8 mouse cellular contexts compared by ENCODE assay signal in the genomic region with DNA sequence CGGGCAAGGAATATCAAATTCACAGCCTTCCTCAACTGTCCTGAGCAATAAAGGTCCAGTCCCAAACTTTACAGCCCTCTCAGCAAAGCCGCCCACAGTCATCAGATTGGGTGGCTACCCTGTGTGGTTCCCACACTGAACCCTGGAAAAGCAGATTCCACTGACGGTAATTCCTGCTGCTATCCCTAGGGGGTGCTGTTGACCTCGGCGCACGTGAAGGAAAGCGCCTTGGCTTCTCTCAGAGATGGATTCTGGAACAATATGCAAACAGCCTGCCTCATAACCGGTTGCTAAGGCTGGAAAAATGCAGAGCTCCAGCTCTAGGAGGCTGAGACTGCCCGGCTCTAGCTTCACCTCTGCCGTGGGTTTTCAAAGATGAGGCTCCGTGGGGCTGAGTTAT. TPM values are rescaled to one million over a fixed set of nuclear protein-coding genes. Genes with fewer than 3 reads are reported as not detected.
DNase-seq lines count a peak whose midpoint lies in the region; ATAC-seq and TF ChIP-seq lines count a peak whose summit lies in the region.

No protein-coding gene starts in this region.

- H3K79me2 ChIP-seq in liver, adult 2 months (ENCODE audit: control insufficient read depth, insufficient read depth, low read length), result no peaks in the 10 kb centered on the region

- H3K4me2 ChIP-seq in forebrain, embryonic 14.5 days (ENCODE audit: low read length), result no peak overlapping the region
- no peak overlapping the region for H3K4me2 ChIP-seq in forebrain, embryonic 16.5 days (ENCODE audit: low read length)
- H3K4me2 ChIP-seq in liver, embryonic 11.5 days, result no peak overlapping the region
- no peak overlapping the region for H3K4me2 ChIP-seq in limb, embryonic 11.5 days (ENCODE audit: low read depth, severe bottlenecking)

- no peaks in the 10 kb centered on the region for H3K9me3 ChIP-seq in forebrain, embryonic 14.5 days (replicated peaks; ENCODE audit: control insufficient read depth, low read length)
- H3K9me3 ChIP-seq in forebrain, embryonic 16.5 days (ENCODE audit: control insufficient read depth, low read length), result no peaks in the 10 kb centered on the region; the same call in 1 of the 2 replicates
- H3K9me3 ChIP-seq in liver, embryonic 11.5 days (ENCODE audit: control insufficient read depth, low read length), result no peaks in the 10 kb centered on the region
- no peaks in the 10 kb centered on the region for H3K9me3 ChIP-seq in limb, embryonic 11.5 days (ENCODE audit: control insufficient read depth, low read length)

- ATAC-seq in forebrain, embryonic 14.5 days, result no peak
- ATAC-seq in forebrain, embryonic 16.5 days, result no peak
- no peak for ATAC-seq in liver, embryonic 11.5 days (replicated peaks; ENCODE audit: low FRiP score)
- ATAC-seq in limb, embryonic 11.5 days (ENCODE audit: insufficient number of reproducible peaks, low FRiP score, low TSS enrichment, low read depth), result no peak
- ATAC-seq in monocyte, adult 5-6 weeks (replicated peaks; ENCODE audit: insufficient number of reproducible peaks, low FRiP score, low TSS enrichment, poor library complexity, severe bottlenecking), result no peak
- no peak for ATAC-seq in megakaryocyte, adult 5-6 weeks (ENCODE audit: poor library complexity, severe bottlenecking)

- DNase-seq in forebrain, embryonic 14.5 days (ENCODE audit: low spot score), result peak; percentile 37
- DNase-seq in liver, adult 2 months (ENCODE audit: extremely low read depth, low read depth, low spot score), result no peak
- DNase-seq in liver, embryonic 11.5 days (ENCODE audit: low spot score), result no peak
- DNase-seq in cerebellum, adult 9-11 months, result peak; percentile 12
- peak; percentile 53 for DNase-seq in limb, embryonic 11.5 days (ENCODE audit: low spot score)

- peak; percentile 84 for TF ChIP-seq CTCF in liver, adult 2 months (IDR thresholded peaks at IDR 0.05; ENCODE audit: low read depth, low read length)

- H3K9ac ChIP-seq in forebrain, embryonic 14.5 days (ENCODE audit: low read length), result no peak overlapping the region
- H3K9ac ChIP-seq in forebrain, embryonic 16.5 days (replicated peaks; ENCODE audit: low read depth, low read length), result no peak overlapping the region
- H3K9ac ChIP-seq in liver, adult 2 months (ENCODE audit: low read depth, low read length), result no peak overlapping the region
- no peak overlapping the region for H3K9ac ChIP-seq in liver, embryonic 11.5 days (ENCODE audit: low read depth, low read length)
- H3K9ac ChIP-seq in limb, embryonic 11.5 days (ENCODE audit: low read length), result no peak overlapping the region

- H3K4me1 ChIP-seq in forebrain, embryonic 14.5 days (ENCODE audit: control insufficient read depth, insufficient read depth, low read length), result no peaks in the 10 kb centered on the region
- no peaks in the 10 kb centered on the region for H3K4me1 ChIP-seq in forebrain, embryonic 16.5 days (replicated peaks; ENCODE audit: control insufficient read depth, insufficient read depth, low read length)
- H3K4me1 ChIP-seq in liver, adult 2 months (ENCODE audit: control insufficient read depth, insufficient read depth, low read length), result no peaks in the 10 kb centered on the region
- no peaks in the 10 kb centered on the region for H3K4me1 ChIP-seq in liver, embryonic 11.5 days (replicated peaks; ENCODE audit: control insufficient read depth, insufficient read depth, low read length)
- no peaks in the 10 kb centered on the region for H3K4me1 ChIP-seq in limb, embryonic 11.5 days (ENCODE audit: control insufficient read depth, insufficient read depth, low read length)

- H3K27ac ChIP-seq in forebrain, embryonic 14.5 days (ENCODE audit: low read depth, low read length), result no peak overlapping the region
- H3K27ac ChIP-seq in forebrain, embryonic 16.5 days (ENCODE audit: low read length), result no peak overlapping the region
- H3K27ac ChIP-seq in liver, adult 2 months (replicated peaks; ENCODE audit: insufficient read depth, low read depth, low read length), result no peak overlapping the region
- no peak overlapping the region for H3K27ac ChIP-seq in liver, embryonic 11.5 days (ENCODE audit: low read depth, low read length)
- H3K27ac ChIP-seq in limb, embryonic 11.5 days (replicated peaks; ENCODE audit: low read depth, low read length), result no peak overlapping the region

- no peak for TF ChIP-seq POLR2A in liver, adult 2 months (IDR thresholded peaks at IDR 0.05; ENCODE audit: extremely low read depth, insufficient read depth, low read length)

- H3K27me3 ChIP-seq in forebrain, embryonic 14.5 days (replicated peaks; ENCODE audit: control insufficient read depth, insufficient read depth, low read length), result no peaks in the 10 kb centered on the region
- H3K27me3 ChIP-seq in forebrain, embryonic 16.5 days (replicated peaks; ENCODE audit: control insufficient read depth, insufficient read depth, low read length), result no peaks in the 10 kb centered on the region
- H3K27me3 ChIP-seq in liver, adult 2 months (ENCODE audit: control insufficient read depth, insufficient read depth, low read length), result no peaks in the 10 kb centered on the region
- H3K27me3 ChIP-seq in liver, embryonic 11.5 days (replicated peaks; ENCODE audit: control insufficient read depth, insufficient read depth, low read length), result no peaks in the 10 kb centered on the region
- no peaks in the 10 kb centered on the region for H3K27me3 ChIP-seq in limb, embryonic 11.5 days (ENCODE audit: control insufficient read depth, insufficient read depth, low read length)

- H3K36me3 ChIP-seq in forebrain, embryonic 14.5 days (ENCODE audit: control insufficient read depth, insufficient read depth, low read length), result no peaks in the 10 kb centered on the region
- H3K36me3 ChIP-seq in forebrain, embryonic 16.5 days (ENCODE audit: control insufficient read depth, insufficient read depth), result no peaks in the 10 kb centered on the region
- no peaks in the 10 kb centered on the region for H3K36me3 ChIP-seq in liver, adult 2 months (ENCODE audit: control insufficient read depth, insufficient read depth, low read length)
- H3K36me3 ChIP-seq in liver, embryonic 11.5 days (ENCODE audit: control insufficient read depth, insufficient read depth, low read length), result no peaks in the 10 kb centered on the region
- H3K36me3 ChIP-seq in limb, embryonic 11.5 days (ENCODE audit: control insufficient read depth, insufficient read depth, low read length), result no peaks in the 10 kb centered on the region

- no peak overlapping the region for H3K4me3 ChIP-seq in forebrain, embryonic 14.5 days (ENCODE audit: low read depth, low read length)
- H3K4me3 ChIP-seq in forebrain, embryonic 16.5 days (replicated peaks; ENCODE audit: low read length), result no peak overlapping the region
- no peak overlapping the region for H3K4me3 ChIP-seq in liver, adult 2 months (ENCODE audit: insufficient read depth, low read depth, low read length)
- H3K4me3 ChIP-seq in liver, embryonic 11.5 days (ENCODE audit: low read depth, low read length), result no peak overlapping the region
- no peak overlapping the region for H3K4me3 ChIP-seq in limb, embryonic 11.5 days (ENCODE audit: low read depth, low read length)

- WGBS in forebrain, embryonic 14.5 days, result 50% methylated on average over 11 of the region's 11 CpGs
- 50% methylated on average over 11 of the region's 11 CpGs for WGBS in forebrain, embryonic 16.5 days
- 56% methylated on average over 11 of the region's 11 CpGs for WGBS in liver, adult 2 months
- 52% methylated on average over 11 of the region's 11 CpGs for WGBS in liver, embryonic 11.5 days
- WGBS in limb, embryonic 11.5 days, result 48% methylated on average over 11 of the region's 11 CpGs

RNA-seq across cellular contexts. Expression of gene Hspa4, which starts 57.1 kb away (rescaled TPM):
- 55.5 and 58.6 TPM in 2 replicates for polyA plus RNA-seq in forebrain, embryonic 14.5 days (2014; fragmentation: Nextera tagmentation; extraction: Ambion mirVana)
- 52.6 and 55.2 TPM in 2 replicates for polyA plus RNA-seq in forebrain, embryonic 16.5 days (2015; fragmentation: Nextera tagmentation; extraction: Ambion mirVana)
- 44.6 and 55.9 TPM in 2 replicates for total RNA-seq in liver, adult 2 months (2014; rRNA removed)
- polyA plus RNA-seq in liver, adult 2 months (2012; rRNA removed), result 16.6 and 17.9 TPM in 2 replicates
- 154 and 166 TPM in 2 replicates for polyA plus RNA-seq in liver, embryonic 11.5 days (2014; fragmentation: Nextera tagmentation; extraction: Ambion mirVana)
- 137 and 144 TPM in 2 replicates for polyA plus RNA-seq in limb, embryonic 11.5 days (2014; fragmentation: Nextera tagmentation; extraction: Ambion mirVana)
- total RNA-seq in monocyte, adult 5-6 weeks (2017), result 251 to 386 TPM (median 355 TPM) in 3 replicates
- 84.8 and 87.0 TPM in 2 replicates for total RNA-seq in megakaryocyte, adult 5-6 weeks (2015)
- 313 and 322 TPM in 2 replicates for total RNA-seq in megakaryocyte, adult 5-6 weeks (2017)

Comparison
In these comparisons a context has a peak if more than half of its experiments do, and no peak if none do; other contexts are left out.
1. DNase-seq: peak in forebrain, embryonic 14.5 days (single experiment), cerebellum, adult 9-11 months (single experiment) and limb, embryonic 11.5 days (single experiment); none in liver, adult 2 months (single experiment) and liver, embryonic 11.5 days (single experiment).